Mouse (Mus musculus) testis, adult 2 months (tissue): ENCODE measurements around the gene Olfr97.

Experiments
- CTCF ChIP-seq: fragments of 200-500 bp; IDR thresholded peaks from 2 replicates; pipeline ENCODE4 v1.5.1; 2012; ENCODE audit warnings: low read depth, mild to moderate bottlenecking, inconsistent platforms, low read length, moderate library complexity; ENCODE audit not compliant: control insufficient read depth, insufficient read depth, insufficient replicate concordance
- POLR2A ChIP-seq: fragments of 200-500 bp; IDR thresholded peaks from 2 replicates; pipeline ENCODE4 v1.6.1; 2012; ENCODE audit warnings: low read depth, mild to moderate bottlenecking, inconsistent platforms, low read length, moderate library complexity; ENCODE audit not compliant: control insufficient read depth

DNA sequence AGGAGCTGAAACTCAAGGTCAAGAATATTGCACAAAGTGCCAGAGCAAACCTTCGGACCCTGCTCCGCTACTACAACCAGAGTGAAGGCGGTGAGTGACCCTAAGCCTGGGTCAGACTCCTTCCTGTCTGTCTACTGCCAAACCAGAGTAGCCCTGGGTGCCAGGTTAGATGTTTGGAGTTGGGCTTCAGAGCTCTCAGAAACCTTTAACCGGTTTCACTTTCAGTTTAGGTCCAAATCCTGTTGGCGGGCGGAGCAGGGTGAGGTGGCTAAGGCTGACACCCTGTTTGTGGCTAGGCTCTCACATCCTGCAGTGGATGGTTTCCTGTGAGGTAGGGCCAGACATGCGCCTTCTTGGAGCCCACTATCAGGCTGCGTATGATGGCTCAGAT lies 33.6 kb upstream of the Olfr97 start:
- TF ChIP-seq CTCF (no peak), POLR2A (no peak)
